Mouse (Mus musculus) gastrocnemius, adult 18-20 months (tissue): ENCODE measurements at regions not wholly inside any gene's neighbourhood (a gene's known extent, or its start where the extent isn't known, plus 50 kb on each side); places are given as distances from the start of the nearest gene placed in this dataset.

Experiments
- DNase-seq: peaks from one replicate; pipeline ENCODE4 v3.0.0; 2021; ENCODE audit warnings: low spot score

DNA sequence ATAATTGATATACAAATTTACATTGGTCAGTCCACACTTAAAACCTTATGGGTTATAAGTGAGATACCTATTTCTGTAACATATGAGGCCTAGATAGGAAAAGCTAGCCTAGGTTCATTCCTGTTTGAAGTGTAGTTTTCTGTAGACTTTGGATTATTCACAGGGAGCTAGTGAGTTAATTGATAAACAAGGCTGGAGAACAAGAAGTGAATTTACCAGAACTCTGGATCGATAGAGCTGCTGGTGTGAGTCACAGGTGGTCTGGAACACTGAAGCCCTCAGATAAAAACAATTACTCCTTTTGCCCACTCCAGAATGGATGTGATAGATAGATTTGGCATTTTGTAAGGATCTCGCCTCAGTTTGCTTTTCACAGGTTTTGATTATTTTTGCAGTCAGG is 62.0 kb upstream of the Rtl1 start:
- DNase-seq = no peak

DNA sequence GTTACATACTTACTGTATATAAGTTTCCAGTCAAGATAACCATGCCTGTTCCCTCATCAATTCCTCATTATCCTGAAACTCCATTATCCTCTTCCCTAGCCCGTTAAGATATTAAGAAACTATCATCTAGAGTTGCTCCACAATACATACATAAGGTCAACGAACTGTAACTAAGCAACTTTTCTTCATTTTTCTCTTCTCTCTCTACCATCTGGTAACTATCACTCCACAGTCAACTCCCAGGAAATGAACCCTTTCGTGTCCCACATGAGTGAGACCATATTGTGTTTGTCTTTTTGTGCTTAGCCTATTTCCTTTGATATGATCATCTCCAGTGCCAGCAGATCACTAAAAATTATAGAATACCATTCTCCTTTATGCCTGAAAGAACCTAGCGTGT is 74.6 kb upstream of the Rtl1 start:
- no peak for DNase-seq

DNA sequence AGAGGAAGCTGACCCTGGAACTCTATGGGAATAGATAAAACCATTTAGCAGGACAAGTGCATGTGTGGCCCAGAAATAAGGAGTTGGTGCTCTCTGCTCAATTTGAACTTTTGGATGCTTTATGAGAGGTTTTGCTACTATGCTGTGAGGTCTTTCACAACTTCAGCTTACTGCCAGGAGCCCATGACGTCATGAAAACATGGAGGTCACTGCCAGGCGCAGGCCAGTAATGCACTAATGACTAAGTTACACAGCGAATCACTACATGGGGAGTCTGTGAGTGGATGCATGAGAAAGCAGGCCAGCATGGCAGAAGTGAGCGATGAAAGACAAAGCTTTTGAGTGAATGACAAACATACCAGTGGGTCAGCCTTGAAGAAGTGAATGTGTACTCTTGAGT is 93.9 kb upstream of the Rtl1 start:
- peak; percentile 8 for DNase-seq

DNA sequence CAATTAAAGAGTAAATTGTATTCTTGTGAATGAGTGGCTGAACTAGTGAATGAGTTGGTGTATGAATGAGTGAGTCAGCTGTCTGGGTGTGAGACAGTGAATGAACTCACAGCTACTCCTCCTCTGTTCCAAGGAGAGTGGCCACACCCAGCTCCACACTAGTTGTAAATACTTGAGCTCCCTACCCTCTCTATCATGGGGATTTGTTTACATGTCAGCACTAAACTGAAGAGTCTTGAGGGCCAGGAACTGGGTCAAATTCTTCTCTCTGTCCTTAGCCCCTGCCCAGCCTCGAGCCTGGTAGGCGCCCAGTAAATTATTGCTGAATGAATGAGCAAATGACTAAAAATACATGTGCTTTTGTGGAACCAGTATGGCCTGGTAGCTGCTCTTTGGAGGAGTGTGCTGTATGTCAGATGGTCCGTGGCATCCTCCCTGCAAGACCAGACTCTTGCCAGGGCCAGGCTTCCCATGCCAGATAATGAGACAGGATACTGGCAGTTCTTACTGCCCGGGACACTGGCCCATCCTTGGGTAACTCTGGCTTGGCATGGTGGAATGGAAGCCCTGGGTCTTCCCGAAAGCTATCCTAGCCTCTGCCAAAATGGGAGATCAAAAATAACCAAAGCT is 94.8 kb upstream of the Rtl1 start:
- DNase-seq = peak; percentile 73

DNA sequence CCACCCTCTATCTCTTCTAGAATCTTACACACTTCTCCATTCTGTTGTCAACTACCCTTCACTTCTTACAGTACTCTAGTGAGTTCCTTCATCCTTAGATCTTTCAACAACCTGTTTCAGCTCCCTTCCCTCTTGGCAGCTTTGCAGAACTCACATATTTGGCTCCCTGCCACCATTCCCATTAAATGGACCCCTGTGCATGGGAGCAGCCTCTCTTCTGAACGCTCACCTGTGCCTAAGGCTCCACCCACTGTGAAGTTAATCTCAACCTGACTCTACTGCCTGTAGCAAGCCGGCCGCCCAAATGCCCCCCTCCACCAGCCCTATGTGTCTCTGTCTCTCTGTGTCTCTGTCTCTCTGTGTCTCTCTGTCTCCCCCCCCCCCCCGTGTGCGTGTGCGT is 106.7 kb upstream of the Rtl1 start:
- no peak for DNase-seq

DNA sequence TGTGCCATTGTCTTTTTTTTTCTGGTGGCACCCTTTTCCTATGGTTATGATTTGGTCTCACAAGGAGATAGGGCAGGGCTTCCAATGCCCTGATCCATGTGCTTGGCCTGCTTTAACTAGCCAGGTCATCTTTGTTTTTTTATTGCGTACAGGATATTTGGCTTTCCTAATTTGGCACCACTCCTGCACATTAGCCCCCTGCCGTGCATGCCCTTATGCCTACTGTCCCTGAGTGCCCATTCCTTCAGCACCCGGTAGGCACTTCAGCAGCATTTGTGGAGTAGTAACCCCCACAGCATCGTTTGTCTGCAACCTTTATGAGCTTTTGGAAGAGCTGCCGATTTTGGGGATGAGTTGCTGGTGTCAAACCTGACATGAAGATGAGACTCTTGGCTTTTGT is 109.5 kb upstream of the Rtl1 start:
- DNase-seq = no peak

DNA sequence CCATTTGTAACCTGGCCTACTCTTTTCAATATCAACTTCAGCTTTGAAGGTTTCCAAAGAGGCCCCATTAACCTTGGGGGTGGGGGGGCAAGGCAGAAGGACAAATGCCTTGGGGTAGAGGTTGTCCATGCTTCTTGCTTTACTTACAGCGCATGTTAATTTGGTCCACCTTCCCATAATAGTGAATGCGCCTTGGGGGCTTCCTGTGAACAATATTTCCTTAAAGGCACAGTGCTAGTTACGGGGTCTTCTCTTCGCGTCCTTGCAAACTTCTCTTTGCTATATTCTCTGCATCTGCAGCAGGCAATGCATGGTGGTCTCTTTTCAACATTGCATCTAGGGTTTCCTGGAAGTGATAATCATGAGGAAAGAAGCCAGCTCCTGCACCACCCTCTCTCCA is 111.3 kb upstream of the Rtl1 start:
- no peak for DNase-seq

DNA sequence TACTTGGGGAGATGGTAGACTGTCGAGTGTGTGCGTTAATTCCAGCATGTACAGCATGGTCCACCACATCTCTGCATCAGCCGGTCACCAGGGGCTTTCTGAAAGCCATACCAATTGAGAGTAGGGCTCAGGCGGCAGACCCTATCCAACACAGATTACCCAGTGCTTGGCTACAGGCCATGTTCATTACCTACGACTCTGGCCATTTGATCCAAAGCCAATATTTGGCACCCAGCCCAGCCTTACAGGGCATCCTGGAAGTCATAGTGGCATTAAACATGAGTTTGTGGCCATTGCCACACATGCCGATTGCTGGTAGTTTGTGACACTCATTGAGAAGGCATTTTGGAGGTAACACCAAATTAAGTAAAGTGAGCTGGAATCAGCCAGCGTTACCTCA is 111.8 kb upstream of the Rtl1 start:
- DNase-seq = no peak

DNA sequence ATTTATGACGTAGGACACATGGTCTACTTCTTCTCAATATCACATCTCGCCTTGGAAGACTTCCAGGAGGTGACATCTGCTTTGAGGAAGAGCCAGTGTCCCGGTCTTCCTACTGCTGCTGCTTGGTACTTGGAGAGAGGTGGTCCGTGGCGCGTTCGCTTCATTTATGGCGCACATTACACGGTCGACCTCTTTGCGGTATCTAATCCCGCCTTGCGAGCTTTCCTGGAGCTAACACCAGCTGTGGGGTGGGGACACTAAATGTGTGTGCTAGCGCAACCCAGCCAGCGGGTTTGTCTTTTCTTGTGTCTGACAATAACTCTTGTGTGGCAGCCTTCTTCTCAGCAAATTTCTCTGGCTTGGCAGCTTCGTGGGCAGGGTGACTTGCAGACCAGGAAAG is 112.3 kb upstream of the Rtl1 start:
- no peak for DNase-seq

DNA sequence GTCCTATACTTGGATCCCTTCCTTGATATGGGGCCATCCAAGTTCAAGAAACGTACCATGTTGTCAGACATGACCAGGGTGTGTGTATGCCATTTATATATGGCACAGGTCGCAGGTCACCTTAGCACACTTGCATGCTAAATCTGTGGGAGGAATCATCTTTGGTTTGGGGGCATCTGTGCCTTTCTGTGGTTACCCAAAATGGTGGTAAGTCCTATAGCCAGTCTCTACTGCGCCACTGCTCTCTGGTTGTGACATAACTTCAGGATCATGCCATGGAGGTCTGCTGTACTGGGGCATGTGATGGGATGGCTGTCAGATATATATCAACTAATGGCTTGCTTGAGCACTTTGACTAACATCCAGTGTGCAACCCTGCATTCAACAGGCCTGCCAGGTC is 112.9 kb upstream of the Rtl1 start:
- no peak for DNase-seq

DNA sequence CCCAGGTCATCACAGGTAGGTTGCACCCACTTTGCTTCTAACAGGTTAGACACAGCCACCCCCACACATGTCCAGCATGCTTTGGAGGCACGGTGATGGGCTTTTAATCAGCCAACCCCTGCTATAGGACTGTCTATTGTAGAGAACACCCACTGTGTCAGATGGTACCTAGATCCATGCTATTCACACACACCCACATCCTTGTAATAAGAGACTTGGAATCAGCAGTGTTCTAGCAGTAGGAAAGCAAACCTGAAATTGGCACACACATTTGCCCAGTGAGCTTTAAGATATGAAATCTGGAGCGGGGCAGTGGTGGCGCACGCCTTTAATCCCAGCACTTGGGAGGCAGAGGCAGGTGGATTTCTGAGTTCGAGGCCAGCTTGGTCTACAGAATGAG is 113.9 kb upstream of the Rtl1 start:
- DNase-seq = no peak

DNA sequence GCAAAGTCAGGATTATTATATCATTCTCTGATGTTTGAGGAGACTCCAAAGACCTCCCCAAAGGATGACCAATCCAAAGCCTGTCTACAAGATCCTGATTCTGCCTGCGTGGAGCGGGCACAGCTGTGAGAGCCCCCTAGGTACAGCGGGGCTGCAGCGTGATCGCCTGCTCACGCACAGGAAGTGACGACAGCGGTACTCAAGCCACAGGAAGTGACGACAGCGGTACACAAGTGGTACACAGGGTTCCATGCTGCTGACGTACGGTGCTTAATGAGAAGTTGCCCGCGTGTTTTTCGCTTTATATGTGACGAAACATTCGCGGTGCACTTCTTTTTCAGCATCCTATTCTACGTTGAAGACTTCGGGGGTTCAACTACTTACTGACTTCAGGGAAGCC is 116.9 kb upstream of the Rtl1 start:
- no peak for DNase-seq

DNA sequence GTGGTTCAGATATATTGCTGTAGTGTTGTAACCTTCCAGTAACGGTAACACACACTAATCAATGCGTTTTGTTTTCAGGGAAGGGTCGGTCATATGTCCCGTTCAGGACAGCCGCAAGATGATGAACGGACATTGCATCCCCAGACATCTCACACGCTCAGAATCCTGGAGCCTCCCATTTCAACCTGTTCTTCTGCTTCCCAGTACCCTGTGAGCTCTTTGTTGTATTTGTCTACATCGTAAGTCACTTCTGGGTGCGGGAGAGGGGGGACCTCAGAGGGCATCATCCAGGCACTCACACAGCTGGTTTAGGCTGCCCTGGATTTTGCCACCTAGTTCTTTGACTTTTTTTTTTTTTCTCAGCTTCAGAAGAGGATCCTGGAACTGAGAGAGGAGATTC is 117.9 kb upstream of the Rtl1 start:
- DNase-seq = no peak

DNA sequence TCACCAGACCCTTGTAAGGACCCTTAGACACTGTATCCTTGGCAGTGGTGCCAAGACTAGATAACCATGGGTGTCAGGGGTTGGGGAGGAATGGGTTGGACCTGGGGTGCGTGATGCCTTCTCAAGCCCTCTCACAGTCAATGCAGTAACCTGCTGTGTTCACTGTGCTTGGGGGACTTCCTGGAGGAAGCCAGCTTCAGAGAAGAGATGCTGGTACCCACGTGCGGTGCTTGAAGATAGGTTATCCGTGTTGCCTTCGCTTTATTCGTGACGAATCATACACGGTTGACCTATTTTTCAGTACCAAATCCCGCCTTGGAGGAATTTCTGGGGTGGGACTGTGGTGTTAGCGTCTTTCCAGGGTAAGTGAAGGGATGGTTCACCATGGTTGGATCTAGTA is 138.1 kb upstream of the Rtl1 start:
- DNase-seq = no peak

DNA sequence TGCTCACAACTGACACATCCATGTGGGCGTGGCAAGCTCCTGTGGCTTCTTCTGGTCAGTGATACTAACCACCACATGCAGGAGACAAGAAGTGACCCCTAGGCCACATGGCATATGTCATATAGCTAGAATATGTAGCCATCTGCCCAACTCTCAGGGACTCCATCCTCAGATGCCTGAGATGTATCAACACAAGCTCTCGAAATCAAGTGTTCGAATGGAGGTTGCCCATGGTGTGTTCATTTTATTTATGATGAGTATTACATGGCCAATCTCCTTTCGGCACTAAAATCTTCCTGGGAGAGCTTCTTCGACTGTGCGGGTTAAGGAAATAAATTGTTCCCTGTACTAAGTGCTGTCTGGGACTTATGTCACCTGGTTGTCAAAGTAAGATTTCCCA is 138.8 kb upstream of the Rtl1 start:
- no peak for DNase-seq

DNA sequence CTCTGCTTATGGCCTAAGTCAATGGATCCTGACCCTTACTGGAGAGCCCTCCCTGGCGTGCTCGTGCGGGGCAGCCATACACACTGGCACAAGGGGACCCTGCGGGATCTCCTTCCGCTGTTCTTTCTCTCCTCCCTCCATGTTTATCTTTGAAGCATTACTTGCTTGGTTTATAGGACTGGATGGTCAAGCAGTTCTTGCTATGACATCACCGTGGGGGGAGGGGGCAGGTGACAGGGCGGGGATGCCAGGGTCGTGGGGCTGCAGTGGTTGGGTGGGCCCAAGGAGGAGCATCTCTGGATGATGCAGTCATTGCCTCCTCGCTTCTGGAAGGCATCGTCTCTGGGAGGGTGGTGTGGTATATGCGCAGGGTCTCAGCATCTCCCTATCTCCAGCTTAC is 142.4 kb upstream of the Rtl1 start:
- no peak for DNase-seq

DNA sequence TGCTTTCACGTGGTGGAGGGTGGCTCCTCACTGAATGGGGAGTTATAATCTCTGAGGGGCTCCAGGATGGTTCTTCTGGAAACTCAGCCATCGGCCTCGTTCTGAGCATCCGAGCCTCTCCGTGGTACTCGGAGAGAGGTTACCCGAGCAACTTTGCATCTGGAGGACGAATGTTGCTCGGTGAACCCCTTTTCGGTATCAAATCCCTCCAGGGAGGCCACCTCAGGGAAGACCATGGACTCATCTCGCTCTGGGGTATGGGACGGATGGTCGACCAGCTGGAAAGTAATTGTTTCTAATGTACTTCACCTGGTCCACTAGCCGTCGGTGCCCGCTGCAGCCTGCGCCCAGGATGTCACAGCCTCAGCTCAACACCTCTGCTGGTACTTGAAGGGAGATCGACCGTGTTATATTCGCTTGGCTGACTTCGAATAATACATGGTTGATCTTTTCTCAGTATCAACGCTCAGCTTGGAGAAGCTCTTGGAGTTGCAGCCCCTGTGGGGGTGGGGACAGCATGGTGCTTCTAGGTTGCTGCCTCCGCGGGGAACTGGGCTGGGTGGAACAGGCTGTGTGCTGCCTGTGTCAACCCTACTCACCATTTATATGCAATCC is 143.0 kb upstream of the Rtl1 start:
- no peak for DNase-seq

DNA sequence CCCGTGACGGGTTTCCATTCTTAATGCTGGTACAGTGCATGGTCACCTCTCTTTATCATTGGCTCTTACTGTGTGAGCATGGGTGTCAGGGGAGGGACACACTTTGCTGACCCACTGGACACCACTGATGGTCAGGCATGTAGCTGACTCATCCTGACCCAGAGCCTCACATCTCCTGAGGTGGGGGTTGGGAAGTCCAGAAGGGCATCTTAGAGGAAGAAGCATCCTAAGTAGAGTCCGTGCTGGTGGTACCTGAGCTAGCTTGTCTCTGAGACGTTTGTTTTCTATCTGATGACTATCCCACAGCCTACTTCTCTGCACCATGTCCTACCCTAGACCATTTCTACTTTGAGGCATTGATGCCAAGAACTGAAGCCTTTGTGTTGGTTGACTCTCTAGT is 144.1 kb upstream of the Rtl1 start:
- DNase-seq = no peak

DNA sequence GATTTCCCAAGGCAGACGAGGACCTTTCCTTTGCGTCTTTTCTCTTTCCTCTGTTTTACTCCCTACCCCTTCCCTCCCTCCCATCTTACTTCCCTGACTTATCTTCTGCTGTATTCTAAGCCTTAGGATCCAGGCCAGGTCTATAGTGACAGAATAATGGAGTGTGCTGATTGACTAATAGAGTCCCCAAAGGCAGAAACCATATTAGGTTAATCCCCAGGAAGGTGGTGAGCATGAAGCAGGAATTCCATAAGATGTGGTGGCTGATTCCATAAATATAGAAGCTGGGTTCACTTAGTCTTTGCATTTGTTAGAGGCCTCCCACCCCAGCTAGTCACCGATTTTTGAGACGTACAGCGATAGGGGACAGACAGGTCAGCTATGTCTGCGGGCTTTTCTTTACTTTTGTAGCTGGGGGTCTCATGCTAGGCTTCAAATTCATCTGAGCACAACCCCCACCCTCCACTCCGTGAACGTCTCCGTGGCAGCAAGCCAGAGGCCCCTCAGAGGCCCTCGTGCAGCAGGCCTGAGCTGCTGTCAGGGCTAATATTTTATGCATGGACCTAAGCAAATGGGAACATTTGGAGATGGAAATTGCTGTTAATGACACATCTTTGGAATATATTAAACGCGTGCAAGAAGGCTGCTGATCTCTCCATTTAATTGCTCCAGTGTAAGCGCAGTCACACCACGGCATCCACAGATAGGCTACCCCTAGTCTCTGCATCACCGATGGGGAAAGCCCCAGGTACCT is 145.8 kb upstream of the Rtl1 start:
- DNase-seq = no peak

DNA sequence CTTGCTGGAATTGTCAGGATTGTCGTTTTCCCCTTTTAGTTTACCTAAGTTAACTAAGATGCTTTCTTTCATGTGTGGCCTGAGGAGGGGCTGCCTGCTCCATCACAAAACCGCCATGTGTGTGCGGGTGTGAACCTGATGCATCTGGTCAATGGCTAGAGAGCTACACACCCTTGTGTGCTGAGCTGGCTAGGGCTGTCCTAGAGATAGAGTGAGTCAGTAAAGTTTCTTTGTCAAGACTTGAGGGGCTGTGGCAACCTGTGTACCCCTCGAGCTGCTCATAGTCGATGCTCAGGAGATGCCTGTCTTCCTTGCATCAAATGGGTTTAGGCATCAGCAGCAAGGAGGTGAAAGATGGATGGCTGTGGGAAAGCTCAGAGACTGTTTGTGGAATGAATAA is 147.1 kb upstream of the Rtl1 start:
- DNase-seq = no peak

DNA sequence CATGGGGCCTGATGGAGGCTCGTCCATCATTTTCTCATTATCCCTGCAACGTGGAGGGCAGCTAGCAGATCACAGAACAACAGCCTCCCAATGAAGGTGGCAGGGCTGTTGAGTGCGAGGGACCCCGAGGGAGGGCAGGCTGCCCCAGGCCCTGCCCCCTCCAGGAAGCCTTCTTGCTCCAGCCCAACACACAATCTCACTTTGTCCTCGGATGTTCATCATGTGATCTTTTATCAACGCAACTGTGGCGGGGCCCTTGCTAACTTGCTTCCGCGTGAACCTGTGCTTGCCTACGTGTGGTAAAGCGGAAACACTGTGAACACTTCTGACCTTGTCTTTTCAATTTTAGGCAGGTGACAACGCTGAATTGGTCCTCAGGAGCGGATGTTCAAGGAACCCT is 147.6 kb upstream of the Rtl1 start:
- DNase-seq = no peak

DNA sequence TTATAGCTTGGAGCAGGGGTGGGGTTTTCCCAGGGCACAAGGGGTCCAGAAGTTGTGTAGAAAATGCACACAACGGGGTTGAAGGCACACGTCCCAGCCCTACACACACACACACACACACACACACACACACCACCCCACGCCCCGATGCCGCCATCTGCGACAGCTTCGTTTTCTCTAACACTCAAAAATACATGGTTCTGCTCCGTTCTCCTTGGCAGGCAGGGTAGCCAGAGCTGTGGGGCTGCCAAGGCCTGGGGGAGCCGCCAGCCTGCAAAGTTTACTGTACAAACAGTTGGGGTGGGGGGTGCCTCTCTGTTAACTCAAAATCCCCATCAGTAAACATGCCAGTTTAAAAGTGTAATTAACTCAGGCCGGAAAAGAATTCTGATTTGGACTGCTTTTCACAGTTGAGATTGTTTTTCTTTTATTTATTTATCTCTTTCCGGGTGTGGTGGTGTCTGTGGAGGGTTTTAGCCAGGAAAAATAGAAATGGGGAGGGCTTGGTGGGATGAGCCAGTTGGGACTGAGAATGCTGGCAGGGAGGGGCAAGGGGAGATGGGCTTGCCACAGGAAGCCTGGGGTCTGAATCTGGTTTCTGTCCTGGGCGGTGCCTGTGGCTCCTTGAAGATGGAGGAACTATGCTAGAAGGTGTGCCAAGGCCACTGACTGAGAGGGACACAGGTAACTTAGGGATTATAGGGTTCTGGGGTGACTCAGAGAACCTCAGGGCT is 148.4 kb upstream of the Rtl1 start:
- DNase-seq = no peak

DNA sequence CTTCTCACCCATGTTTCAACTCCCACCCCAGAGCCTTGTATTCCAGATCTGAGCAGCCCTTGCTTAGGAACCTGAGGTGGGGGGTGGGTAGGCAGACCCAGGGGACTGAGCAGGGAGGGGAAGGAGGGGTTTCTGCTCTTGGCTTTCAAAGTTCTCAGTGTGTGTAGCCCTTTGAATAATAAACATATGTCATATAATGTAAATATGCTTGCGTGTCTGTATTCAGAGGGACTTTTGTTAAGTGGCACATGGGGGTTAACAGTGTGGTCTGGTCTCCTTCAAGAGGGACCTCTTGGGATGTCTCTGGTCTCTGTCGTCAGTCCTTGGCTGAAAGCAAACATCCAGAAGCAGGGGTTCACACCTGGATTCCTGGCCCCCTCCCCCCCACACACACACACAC is 149.1 kb upstream of the Rtl1 start:
- DNase-seq = no peak
